Mouse (Mus musculus) stomach, postnatal 0 days (tissue): ENCODE results near the gene Pyurf. TPM values are rescaled to one million over a fixed set of nuclear protein-coding genes. Genes with fewer than 3 reads are reported as not detected.

ENCODE experiments used
- ATAC-seq: fragments of 200-750 bp; cut with Nextera tagmentation; 2 replicates; pipeline ENCODE4 v1.8.0; 2017; ENCODE audit not compliant: low FRiP score, low TSS enrichment
- DNase-seq: peaks from one replicate; pipeline ENCODE4 v3.0.0-alpha.2; 2016; ENCODE audit warnings: low spot score
- H3K27ac ChIP-seq: fragments of 300-500 bp; sonication (generic); replicated peaks from 2 replicates; pipeline ENCODE4 v1.5.1; 2014; ENCODE audit warnings: mild to moderate bottlenecking, control low read depth
- H3K27me3 ChIP-seq: fragments of 300-500 bp; sonication (generic); 2 replicates; pipeline ENCODE4 v1.6.1; 2014; ENCODE audit warnings: low read length; ENCODE audit not compliant: control insufficient read depth, insufficient read depth
- H3K36me3 ChIP-seq: fragments of 300-500 bp; sonication (generic); 2 replicates; pipeline ENCODE4 v1.6.1; 2014; ENCODE audit warnings: low read length, mixed read lengths; ENCODE audit not compliant: control insufficient read depth, insufficient read depth
- H3K4me1 ChIP-seq: fragments of 300-500 bp; sonication (generic); replicated peaks from 2 replicates; pipeline ENCODE4 v1.6.1; 2014; ENCODE audit warnings: antibody characterized with exemption; ENCODE audit not compliant: control insufficient read depth, insufficient read depth
- H3K4me2 ChIP-seq: fragments of 300-500 bp; sonication (generic); replicated peaks from 2 replicates; pipeline ENCODE4 v1.6.1; 2014; ENCODE audit warnings: low read depth, mild to moderate bottlenecking, control low read depth, moderate library complexity
- H3K4me3 ChIP-seq: fragments of 300-500 bp; sonication (generic); 2 replicates; pipeline ENCODE4 v1.5.1; 2014; ENCODE audit warnings: low read depth, low read length, control low read depth
- H3K9ac ChIP-seq: fragments of 300-500 bp; sonication (generic); 2 replicates; pipeline ENCODE4 v1.6.1; 2014; ENCODE audit warnings: mild to moderate bottlenecking, low read length, control low read depth, mixed read lengths
- H3K9me3 ChIP-seq: fragments of 300-500 bp; sonication (generic); 2 replicates; pipeline ENCODE4 v1.6.1; 2016; ENCODE audit warnings: low read length; ENCODE audit not compliant: control insufficient read depth
- CTCF ChIP-seq: IDR thresholded peaks from 2 replicates; pipeline ENCODE4 v1.5.1; 2016; ENCODE audit warnings: antibody characterized with exemption, low read depth, mild to moderate bottlenecking, moderate library complexity
- EP300 ChIP-seq: optimal IDR thresholded peaks from 2 replicates; pipeline ENCODE3; 2016; ENCODE audit warnings: antibody characterized with exemption
- WGBS: fragments of 180-500 bp; shearing (Covaris S2); extraction: QIAGEN DNeasy Blood & Tissue Kit; methylation state at CpG from one replicate; pipeline ENCODE4 v1.1.7; 2014; 5-methylcytosine and 5-hydroxymethylcytosine counted together
- polyA plus RNA-seq: library from polyadenylated mRNA; unstranded; fragments of >200 nt; fragmentation: Nextera tagmentation; extraction: Ambion mirVana; gene quantifications from 2 replicates; pipeline ENCODE4 v1.2.1, GENCODE M21; 2015

Gene Pyurf
- polyA plus RNA-seq, result 16.2 and 16.3 TPM in 2 replicates

GRCm38 (mm10) chr6:57691467-57692261 is at the start of gene Pyurf:
Pyurf (minus strand) TSS chr6:57692078.
- WGBS, result under 1% methylated on average over 44 of the region's 52 CpGs
- no peaks in the 10 kb centered on the region for H3K36me3 ChIP-seq

GRCm38 (mm10) chr6:57721347-57721746 is 29.5 kb upstream of the Pyurf start:
- Histone ChIP-seq H3K4me1 (no peaks in the 10 kb centered on the region), H3K36me3 (no peaks in the 10 kb centered on the region), H3K27me3 (no peaks in the 10 kb centered on the region), H3K4me2 (no peak overlapping the region), H3K27ac (no peak overlapping the region), H3K9me3 (no peaks in the 10 kb centered on the region), H3K4me3 (no peak overlapping the region), H3K9ac (no peak overlapping the region)
- ATAC-seq (no peak), DNase-seq (no peak)
- WGBS, result 91% methylated on average over 1 of the region's 1 CpGs
- TF ChIP-seq EP300, result no peak
- TF ChIP-seq CTCF, result no peak

More at GRCm38 (mm10) chr6:57691467-57692261, at the start of gene Pyurf:
- no peaks in the 10 kb centered on the region for H3K27me3 ChIP-seq
- H3K9me3 ChIP-seq, result no peaks in the 10 kb centered on the region
- H3K9ac ChIP-seq, result peak within 1 kb of the TSS; percentile 78
- peak within 1 kb of the TSS; percentile 80 for H3K4me2 ChIP-seq
- ATAC-seq (peak; percentile 99), DNase-seq (peak; percentile 94)
- H3K4me3 ChIP-seq, result peak within 1 kb of the TSS; percentile 74
- no peaks in the 10 kb centered on the region for H3K4me1 ChIP-seq
- TF ChIP-seq CTCF (0 out of 2 replicates have a peak, but pooled peaks have one; percentile 12), EP300 (no peak)
- peak within 1 kb of the TSS; percentile 91 for H3K27ac ChIP-seq

- no peak for DNase-seq
- WGBS, result 11% methylated on average over 1 of the region's 1 CpGs
- no peaks in the 10 kb centered on the region for H3K27me3 ChIP-seq
- ATAC-seq, result no peak
- no peak overlapping the region for H3K4me3 ChIP-seq
- no peak overlapping the region for H3K27ac ChIP-seq
- TF ChIP-seq EP300 (no peak), CTCF (peak; percentile 30; the same call in 1 of the 2 replicates)
- H3K9me3 ChIP-seq, result no peaks in the 10 kb centered on the region
- no peak overlapping the region for H3K9ac ChIP-seq
- H3K4me1 ChIP-seq, result no peaks in the 10 kb centered on the region
- H3K36me3 ChIP-seq, result 0 out of 2 replicates have a peak, but pooled peaks cover 2% of the 10 kb centered on the region
- H3K4me2 ChIP-seq, result no peak overlapping the region
Measured at GRCm38 (mm10) chr6:57711726-57712125, 19.8 kb upstream of the Pyurf start.

GRCm38 (mm10) chr6:57706721-57707120 is 14.8 kb upstream of the Pyurf start:
- no peak overlapping the region for H3K27ac ChIP-seq
- H3K36me3 ChIP-seq, result no peaks in the 10 kb centered on the region
- no peaks in the 10 kb centered on the region for H3K9me3 ChIP-seq
- no peak overlapping the region for H3K4me2 ChIP-seq
- H3K4me3 ChIP-seq, result no peak overlapping the region
- WGBS, result 90% methylated on average over 1 of the region's 1 CpGs
- TF ChIP-seq CTCF, result no peak
- no peak for TF ChIP-seq EP300
- no peaks in the 10 kb centered on the region for H3K4me1 ChIP-seq
- no peaks in the 10 kb centered on the region for H3K27me3 ChIP-seq
- no peak for ATAC-seq
- no peak for DNase-seq
- no peak overlapping the region for H3K9ac ChIP-seq

- ATAC-seq, result peak; percentile 8; the same call in 1 of the 2 replicates
- no peak for DNase-seq
- WGBS, result 18% methylated on average over 2 of the region's 2 CpGs
- peak overlapping the region; percentile 95 for H3K27ac ChIP-seq
- H3K9ac ChIP-seq, result peak overlapping the region; percentile 84
- H3K9me3 ChIP-seq, result no peaks in the 10 kb centered on the region
- H3K4me1 ChIP-seq, result no peaks in the 10 kb centered on the region
- H3K27me3 ChIP-seq, result no peaks in the 10 kb centered on the region
- H3K36me3 ChIP-seq, result no peaks in the 10 kb centered on the region
- peak overlapping the region; percentile 74 for H3K4me3 ChIP-seq
- peak overlapping the region; percentile 57 for H3K4me2 ChIP-seq
- no peak for TF ChIP-seq CTCF
- TF ChIP-seq EP300, result no peak
Measured at GRCm38 (mm10) chr6:57703703-57704102, 11.8 kb upstream of the Pyurf start.
